Mouse (Mus musculus) v-Abl transformed pro-B cells (cell line): Measurements from ENCODE around the gene Hcn3.

Experiments
- in situ Hi-C, 2 experiments: fragments of 400-800 bp; cut with MboI; formaldehyde crosslinking; loops; one replicate each; pipeline ENCODE4 v1.15.1; 2025; ENCODE audit not compliant: unreplicated experiment in 2 of 2

The Hcn3 gene

GRCm38 (mm10) chr3:89183058-89183958 is 23.3 kb upstream of the Hcn3 start, which contains the start of gene Fam189b:
Gene Fam189b, plus strand, starts transcription at chr3:89183143.
- in situ Hi-C loops: no loop called here

GRCm38 (mm10) chr3:89182531-89183057 is 22.6 kb upstream of the Hcn3 start:
- in situ Hi-C loops: no loop called here

GRCm38 (mm10) chr3:89181749-89182500 is 21.9 kb upstream of the Hcn3 start:
- in situ Hi-C loops: no loop called here

- in situ Hi-C loops: no loop called here
These were observed 19.1 kb upstream of the Hcn3 start for GRCm38 (mm10) chr3:89179056-89179455.

- in situ Hi-C loops: no loop called here
These were observed 18.1 kb upstream of the Hcn3 start for GRCm38 (mm10) chr3:89178107-89178385.

- in situ Hi-C loops: no loop called here
These were observed 17.5 kb upstream of the Hcn3 start, which contains the start of gene Scamp3 for GRCm38 (mm10) chr3:89177242-89178106. Gene Scamp3, plus strand, starts transcription at chr3:89177473.

GRCm38 (mm10) chr3:89176421-89176820 is 16.4 kb upstream of the Hcn3 start:
- in situ Hi-C loops: no loop called here

- in situ Hi-C loops: no loop called here
These were observed 15.5 kb upstream of the Hcn3 start for GRCm38 (mm10) chr3:89175544-89175943.

GRCm38 (mm10) chr3:89174844-89175243 is 14.8 kb upstream of the Hcn3 start:
- in situ Hi-C loops: no loop called here

- in situ Hi-C loops: no loop called here
These were observed 6.9 kb upstream of the Hcn3 start for GRCm38 (mm10) chr3:89166945-89167344.

- in situ Hi-C loops: no loop called here
These were observed 5.4 kb upstream of the Hcn3 start for GRCm38 (mm10) chr3:89165268-89165870.

- in situ Hi-C loops: loop anchor here (5.0 kb wide), 2 partner anchors 33 to 43 kb away; no protein-coding TSS in a partner anchor
These were observed 4.7 kb upstream of the Hcn3 start, which contains the start of gene Clk2 for GRCm38 (mm10) chr3:89164506-89165267. Gene Clk2, plus strand, starts transcription at chr3:89164795.

- in situ Hi-C loops: loop anchor here (5.0 kb wide), 2 partner anchors 34 to 44 kb away; no protein-coding TSS in a partner anchor
These were observed 3.7 kb upstream of the Hcn3 start for GRCm38 (mm10) chr3:89163643-89164245.

- in situ Hi-C loops: loop anchor here (5.0 kb wide), 2 partner anchors 34 to 44 kb away; no protein-coding TSS in a partner anchor
These were observed 3.1 kb upstream of the Hcn3 start for GRCm38 (mm10) chr3:89163123-89163522.

- in situ Hi-C loops: loop anchor here (5.0 kb wide), 2 partner anchors 36 to 46 kb away; no protein-coding TSS in a partner anchor
These were observed 1.8 kb upstream of the Hcn3 start for GRCm38 (mm10) chr3:89161786-89162185.

- in situ Hi-C loops: loop anchor here (5.0 kb wide), 2 partner anchors 36 to 46 kb away; no protein-coding TSS in a partner anchor
These were observed 1.2 kb upstream of the Hcn3 start for GRCm38 (mm10) chr3:89161207-89161606.

GRCm38 (mm10) chr3:89159211-89159610 is 785 bp downstream of the Hcn3 start:
- in situ Hi-C loops: loop anchor here (5.0 kb wide), 1 partner anchor 67 kb away; the partner anchor contains the start of gene Rusc1 (in 2 of the 2)

GRCm38 (mm10) chr3:89158651-89159050 is 1.3 kb downstream of the Hcn3 start:
- in situ Hi-C loops: loop anchor here (5.0 kb wide), 1 partner anchor 66 kb away; the partner anchor contains the start of gene Rusc1 (in 2 of the 2)
